Comparison of ENCODE assay signal across 7 mouse cellular contexts in genomic region chr12:12496593-12497141, GRCm38 (mm10).
DNase-seq lines count a peak whose midpoint lies in the region; ATAC-seq lines count a peak whose summit lies in the region.

No protein-coding gene starts in this region.

- 77% methylated on average over 7 of the region's 7 CpGs for WGBS in intestine, embryonic 16.5 days

- H3K4me1 ChIP-seq in intestine, embryonic 16.5 days (ENCODE audit: control insufficient read depth, insufficient read depth, low read length): no peaks in the 10 kb centered on the region

- H3K36me3 ChIP-seq in intestine, embryonic 16.5 days (ENCODE audit: control insufficient read depth, insufficient read depth, low read length): no peaks in the 10 kb centered on the region

- H3K27ac ChIP-seq in intestine, embryonic 16.5 days (ENCODE audit: low read length): no peak overlapping the region

- H3K4me3 ChIP-seq in intestine, embryonic 16.5 days (ENCODE audit: low read length): no peak overlapping the region

- H3K9ac ChIP-seq in intestine, embryonic 16.5 days (ENCODE audit: low read depth, low read length): no peak overlapping the region

- peak; percentile 90 for ATAC-seq in megakaryocyte-erythroid progenitor cell, adult 5-6 weeks (replicated peaks; ENCODE audit: low FRiP score, low TSS enrichment, poor library complexity, severe bottlenecking)
- no peak for ATAC-seq in intestine, embryonic 16.5 days

- no peak overlapping the region for H3K4me2 ChIP-seq in intestine, embryonic 16.5 days (ENCODE audit: low read depth, low read length)

- H3K27me3 ChIP-seq in intestine, embryonic 16.5 days (replicated peaks; ENCODE audit: control insufficient read depth, insufficient read depth, low read length): no peaks in the 10 kb centered on the region

- peak; percentile 3 for DNase-seq in urinary bladder, postnatal 14 days (ENCODE audit: low spot score)
- no peak for DNase-seq in urinary bladder, adult 2 months (ENCODE audit: low spot score)
- DNase-seq in cerebellum, postnatal 25 days: peak; percentile 16 to 34
- DNase-seq in heart, postnatal 14 days: peak; percentile 25 to 58
- DNase-seq in left cerebral cortex, postnatal 25 days (ENCODE audit: low spot score in 2 of 2): peak; percentile 8 to 14

- intact Hi-C loops in heart, postnatal 14 days (cut with DNase I): no loop called here
- intact Hi-C loops in left cerebral cortex, postnatal 25 days (cut with DNase I): no loop called here

- H3K9me3 ChIP-seq in intestine, embryonic 16.5 days (ENCODE audit: control insufficient read depth, low read length): no peaks in the 10 kb centered on the region
